Mouse (Mus musculus) right cerebral cortex, postnatal 25 days (tissue): ENCODE data around the gene Actl6a.

ENCODE experiments used
- DNase-seq: peaks from one replicate; pipeline ENCODE4 v3.0.0; 2022

Gene Actl6a

GRCm38 (mm10) chr3:32749820-32750579 is 43.9 kb downstream of the Actl6a start:
- DNase-seq: no peak

GRCm38 (mm10) chr3:32754384-32754915 is 48.4 kb downstream of the Actl6a start:
- DNase-seq: no peak

- DNase-seq: no peak
These were observed 53.1 kb downstream of the Actl6a start for GRCm38 (mm10) chr3:32759212-32759611.

GRCm38 (mm10) chr3:32762962-32763361 is 56.9 kb downstream of the Actl6a start:
- DNase-seq: no peak

- DNase-seq: no peak
These were observed 57.8 kb downstream of the Actl6a start for GRCm38 (mm10) chr3:32763902-32764301.

GRCm38 (mm10) chr3:32770781-32771180 is 64.7 kb downstream of the Actl6a start:
- no peak for DNase-seq
